Mouse (Mus musculus): ENCODE results near the gene Tfdp1.
"Not testable (repeated sequence)": the region's sequence is repeated elsewhere in the genome, so short reads cannot be mapped to it uniquely, and the experiment has no call there.

DNA sequence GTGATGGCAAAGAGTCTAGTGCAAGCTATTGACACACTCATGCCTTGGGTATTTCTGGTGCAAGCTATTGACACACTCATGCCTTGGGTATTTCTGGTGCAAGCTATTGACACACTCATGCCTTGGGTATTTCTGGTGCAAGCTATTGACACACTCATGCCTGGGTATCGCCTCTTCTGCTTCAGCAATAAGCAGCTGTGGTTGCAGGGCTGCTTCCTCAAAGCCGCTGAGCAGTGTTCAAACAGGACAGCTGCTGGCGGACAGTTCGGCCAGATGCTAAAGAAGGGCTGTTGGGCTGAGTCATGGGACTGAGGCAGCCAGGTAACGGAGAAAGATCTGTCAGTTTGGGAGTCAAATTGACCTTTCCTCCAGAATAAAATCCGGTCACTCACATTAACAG lies 1.3 kb upstream of the Tfdp1 start:
- not testable (repeated sequence) for TF ChIP-seq MAX (IDR thresholded peaks at IDR 0.05; ENCODE audit: low read length); EP300 (IDR thresholded peaks at IDR 0.05; ENCODE audit: low read depth in 1 of 2, low read length in 2 of 2); CTCF (IDR thresholded peaks at IDR 0.05 in 2 of 3, conservative IDR thresholded peaks at IDR 0.05 in 1 of 3; ENCODE audit: control insufficient read depth in 1 of 3, insufficient read depth in 1 of 3, low read depth in 2 of 3, low read length in 3 of 3, poor library complexity in 1 of 3, severe bottlenecking in 1 of 3); POLR2A (IDR thresholded peaks at IDR 0.05; ENCODE audit: control insufficient read depth in 1 of 2, insufficient read depth in 1 of 2, low read depth in 1 of 2, low read length in 2 of 2, poor library complexity in 1 of 2); HCFC1 (IDR thresholded peaks at IDR 0.05; ENCODE audit: low read depth, low read length); GABPA (IDR thresholded peaks at IDR 0.05; ENCODE audit: low read depth, low read length); UBTF (IDR thresholded peaks at IDR 0.05; ENCODE audit: borderline replicate concordance, insufficient read depth, low read depth, low read length); TAL1 (IDR thresholded peaks at IDR 0.05; ENCODE audit: low read length); ETS1 (IDR thresholded peaks at IDR 0.05; ENCODE audit: low read depth, low read length); BHLHE40 (IDR thresholded peaks at IDR 0.05; ENCODE audit: borderline replicate concordance, low read depth, low read length); POLR2AphosphoS2 (IDR thresholded peaks at IDR 0.05; ENCODE audit: low read length)
